Mouse (Mus musculus): ENCODE data around the gene Olfr1368.
A peak's percentile ranks its signal among the peaks of the same experiment; 100 is the strongest.

The Olfr1368 gene

DNA sequence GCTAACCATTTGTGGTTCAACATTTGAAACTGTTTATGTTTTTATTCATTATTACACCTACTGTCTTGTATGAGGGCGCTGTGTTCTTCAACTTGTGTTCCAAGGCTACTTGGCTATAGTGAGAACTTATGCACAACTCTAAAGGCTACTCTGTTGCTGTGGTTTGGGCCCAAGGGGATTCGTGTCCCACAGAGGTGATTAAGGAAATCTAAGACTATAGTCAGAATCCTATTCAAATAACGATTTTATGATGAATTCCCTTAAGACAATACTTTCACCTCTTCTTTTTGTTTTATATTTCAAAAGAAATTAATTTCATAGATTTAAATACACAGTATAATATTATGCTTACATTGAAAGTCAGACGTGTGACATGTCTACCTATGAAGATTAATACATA, at the start of gene Olfr1368:
TSS of gene Olfr1368 (minus strand) at position 101 of the 400 bp plus-strand sequence.
- no peak for DNase-seq

GRCm38 (mm10) chr13:21185521-21185920, 39.9 kb upstream of the Olfr1368 start:
- no peak for DNase-seq

- DNase-seq: no peak
Observed at GRCm38 (mm10) chr13:21183661-21184060, 38.0 kb upstream of the Olfr1368 start.

- DNase-seq: no peak
Observed at GRCm38 (mm10) chr13:21183066-21183465, 37.4 kb upstream of the Olfr1368 start.

- no peak for DNase-seq
Observed at GRCm38 (mm10) chr13:21181996-21182395, 36.3 kb upstream of the Olfr1368 start.

GRCm38 (mm10) chr13:21180551-21181530, 35.2 kb upstream of the Olfr1368 start:
- DNase-seq: peak; percentile 49

DNA sequence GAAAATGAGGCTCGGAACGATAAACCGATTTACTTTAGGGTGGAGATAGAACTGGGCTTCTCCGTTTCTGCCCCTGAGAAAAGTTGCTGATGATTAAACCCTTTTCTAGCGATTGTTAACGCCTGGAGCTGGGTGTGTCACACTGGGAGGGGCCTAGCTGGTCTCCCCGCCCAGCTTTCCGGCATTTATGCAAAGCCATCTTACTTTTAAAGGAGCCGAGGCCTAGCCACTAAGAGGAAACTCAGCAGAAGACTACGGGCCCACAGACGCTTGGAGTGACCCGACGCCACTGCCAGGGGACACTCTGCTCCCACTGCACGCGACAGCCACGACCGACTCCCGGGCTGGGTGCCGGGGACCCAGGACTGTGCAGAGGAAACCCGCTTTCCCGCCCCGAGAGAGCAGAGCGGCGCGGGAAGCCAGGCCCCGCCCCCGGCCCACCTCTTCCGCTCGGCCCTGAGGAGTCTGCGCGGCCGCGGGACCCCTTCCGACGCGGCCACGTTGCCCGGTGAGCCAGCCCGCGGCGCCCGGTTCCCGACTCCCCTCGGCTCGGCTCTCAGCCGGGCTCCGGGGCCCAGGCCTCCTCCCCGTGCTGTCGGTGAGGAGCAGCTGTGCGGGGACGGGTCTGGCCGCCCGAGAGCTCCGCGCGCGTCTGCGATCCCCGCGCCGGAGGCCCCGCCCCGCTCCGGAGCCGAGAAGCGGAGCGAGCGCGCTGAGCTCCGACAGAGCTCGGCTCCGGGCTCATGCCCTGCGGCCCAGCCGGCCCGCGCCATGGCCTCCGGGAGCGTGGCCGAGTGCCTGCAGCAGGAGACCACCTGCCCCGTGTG, 34.3 kb upstream of the Olfr1368 start:
- DNase-seq: peak; percentile 68

- no peak for DNase-seq
Observed at GRCm38 (mm10) chr13:21179367-21179723, 33.7 kb upstream of the Olfr1368 start, which contains the start of gene Trim27. Gene Trim27, plus strand, starts transcription at chr13:21179445.

- DNase-seq: no peak
Observed at GRCm38 (mm10) chr13:21178364-21178763, 32.7 kb upstream of the Olfr1368 start.

GRCm38 (mm10) chr13:21177657-21178056, 32.0 kb upstream of the Olfr1368 start:
- DNase-seq: no peak

DNA sequence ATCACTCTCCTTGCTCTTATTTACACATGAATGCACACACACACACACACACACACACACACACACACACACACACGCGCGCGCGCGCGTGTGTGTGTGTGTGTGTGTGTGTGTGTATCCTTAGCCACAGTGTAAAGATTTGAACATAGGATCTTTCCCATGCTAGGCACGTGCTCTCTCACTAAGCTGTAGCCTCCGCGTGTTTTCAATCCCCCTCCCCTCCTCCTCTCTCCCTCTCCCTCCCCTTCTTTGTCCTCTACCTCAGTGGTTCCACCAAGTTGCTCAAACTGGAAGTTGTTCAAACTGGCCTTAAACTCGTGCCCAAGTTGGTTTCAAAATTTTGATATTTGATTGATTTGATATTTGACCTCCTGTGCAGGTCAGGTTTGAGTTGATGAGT, 31.1 kb upstream of the Olfr1368 start:
- no peak for DNase-seq

DNA sequence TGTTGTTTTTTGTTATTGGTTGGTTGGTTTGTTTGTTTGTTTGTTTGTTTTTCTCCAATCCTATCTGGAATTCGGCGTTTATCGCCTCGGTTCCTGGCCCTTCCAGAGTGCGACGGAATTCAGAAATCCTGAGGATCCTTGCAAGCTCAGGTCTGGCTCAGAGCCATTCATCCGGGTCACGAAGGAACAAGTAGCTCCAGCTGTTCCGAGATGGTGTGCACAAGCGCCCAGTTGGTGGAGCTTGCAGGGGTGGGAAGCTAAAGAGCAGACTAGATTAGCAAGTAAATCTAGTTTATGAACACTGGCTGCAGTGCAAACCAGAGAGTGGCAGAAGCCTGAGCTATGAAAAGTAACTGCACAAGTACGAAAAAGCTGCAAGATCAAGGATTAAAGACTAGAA, 27.4 kb upstream of the Olfr1368 start:
- peak; percentile 86 for DNase-seq

DNA sequence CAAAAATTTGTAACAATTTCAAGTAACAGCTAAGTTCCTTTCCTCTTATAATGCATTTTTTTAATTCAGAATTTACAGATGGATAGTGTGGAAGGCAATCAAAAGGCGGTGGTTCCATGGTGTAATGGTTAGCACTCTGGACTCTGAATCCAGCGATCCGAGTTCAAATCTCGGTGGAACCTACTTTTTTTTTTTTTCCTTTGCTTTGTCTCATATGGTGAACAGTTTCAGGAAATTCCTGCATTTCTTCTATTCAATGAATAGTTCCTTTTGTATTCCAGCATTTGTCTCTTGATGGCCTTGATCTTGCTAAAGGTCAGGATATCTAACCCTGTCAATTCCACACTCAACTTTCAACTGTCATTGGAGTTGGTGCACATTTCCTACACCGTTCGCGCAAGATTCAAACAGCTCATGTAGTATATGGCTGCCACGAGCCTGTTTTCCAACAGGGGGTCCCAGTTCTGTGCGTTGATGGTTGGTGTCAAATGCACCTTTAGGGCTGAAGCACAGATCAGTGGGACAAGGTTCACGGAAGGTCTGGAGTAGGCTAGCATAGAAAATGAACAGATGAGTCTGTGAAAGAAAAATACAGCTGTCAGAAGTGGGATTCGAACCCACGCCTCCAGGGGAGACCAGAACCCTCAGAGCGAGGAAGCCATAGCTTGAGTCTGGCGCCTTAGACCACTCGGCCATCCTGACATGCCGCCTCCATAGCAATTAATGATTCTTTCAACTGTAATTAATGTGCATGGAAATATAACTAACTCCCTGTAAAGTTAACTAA, 26.8 kb upstream of the Olfr1368 start:
- DNase-seq: peak; percentile 56

GRCm38 (mm10) chr13:21171600-21172150, 26.0 kb upstream of the Olfr1368 start:
- DNase-seq: no peak

DNA sequence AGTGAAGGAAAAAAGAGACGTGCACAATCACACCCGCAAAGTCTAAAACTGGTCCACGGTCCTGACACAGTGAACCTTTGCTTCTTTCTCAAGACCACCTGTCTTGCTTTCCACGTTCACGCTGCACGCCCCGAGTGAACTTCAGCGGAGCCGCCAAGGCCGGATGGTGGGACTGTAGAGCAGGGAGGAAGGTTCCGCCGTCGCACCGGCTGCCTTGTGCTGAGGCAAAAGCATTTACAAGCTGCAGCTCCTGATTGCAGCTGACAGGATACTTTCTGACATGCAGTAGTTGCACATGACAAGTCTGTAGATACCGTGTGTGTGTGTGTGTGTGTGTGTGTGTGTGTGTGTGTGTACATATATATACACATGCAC, 25.5 kb upstream of the Olfr1368 start:
- DNase-seq: no peak

GRCm38 (mm10) chr13:21170431-21171155, 24.9 kb upstream of the Olfr1368 start:
- DNase-seq: no peak

DNA sequence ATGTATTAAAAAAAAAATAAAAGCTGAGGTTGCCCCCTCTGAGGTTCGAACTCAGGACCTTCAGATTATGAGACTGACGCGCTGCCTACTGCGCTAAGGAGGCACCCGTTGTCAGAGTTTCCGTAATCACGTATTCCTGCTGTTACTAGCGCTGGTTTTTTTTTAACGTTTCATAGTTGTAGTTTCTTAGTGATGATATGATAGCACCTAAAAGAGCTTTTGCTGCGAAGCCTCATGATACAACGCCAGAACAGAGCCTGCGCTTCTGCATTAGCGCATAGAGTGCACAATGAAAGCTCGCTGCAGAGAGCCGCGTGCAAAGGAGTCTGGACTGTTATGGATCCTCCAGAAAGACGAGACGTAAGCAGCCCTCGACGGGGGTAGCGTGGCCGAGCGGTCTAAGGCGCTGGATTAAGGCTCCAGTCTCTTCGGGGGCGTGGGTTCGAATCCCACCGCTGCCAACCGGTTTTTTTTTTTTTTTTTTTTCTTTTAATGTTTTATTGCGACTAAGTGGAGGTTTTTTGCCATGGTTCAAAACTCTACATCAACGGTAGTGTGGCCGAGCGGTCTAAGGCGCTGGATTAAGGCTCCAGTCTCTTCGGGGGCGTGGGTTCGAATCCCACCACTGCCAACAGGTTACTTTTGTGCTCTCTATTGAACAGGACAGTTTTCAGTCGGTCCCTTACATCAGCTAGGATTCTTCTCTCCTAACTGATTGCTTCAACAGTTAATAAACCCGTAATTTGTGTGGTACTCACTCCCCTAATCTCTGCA, 24.2 kb upstream of the Olfr1368 start:
- peak; percentile 79 for DNase-seq

DNA sequence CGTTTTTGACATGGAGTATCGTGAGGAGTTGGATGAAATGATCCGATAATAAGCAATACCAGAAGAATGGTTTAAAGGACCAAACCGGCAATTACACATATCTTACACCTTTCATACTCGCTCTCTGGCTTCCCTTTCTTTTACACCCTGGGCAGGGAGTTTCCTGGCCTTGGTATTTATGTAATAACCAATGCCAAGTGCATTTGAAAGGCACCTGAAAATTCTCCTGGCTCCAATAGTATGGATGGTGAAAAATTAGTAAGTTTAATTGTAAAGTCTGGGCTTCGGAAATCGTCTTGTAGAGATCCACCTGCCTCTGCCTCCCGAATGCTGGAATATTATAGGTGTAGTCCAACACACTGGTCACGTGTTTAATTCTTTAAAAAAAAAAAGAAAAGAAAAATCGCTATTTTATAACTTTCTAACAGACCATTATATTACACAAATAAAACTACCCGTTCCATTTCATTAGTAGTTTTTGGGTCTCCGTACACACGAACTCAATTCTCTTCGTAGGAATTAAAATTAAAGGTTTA, 23.5 kb upstream of the Olfr1368 start:
- DNase-seq: no peak

- DNase-seq: no peak
Observed at GRCm38 (mm10) chr13:21168371-21169011, 22.8 kb upstream of the Olfr1368 start.

DNA sequence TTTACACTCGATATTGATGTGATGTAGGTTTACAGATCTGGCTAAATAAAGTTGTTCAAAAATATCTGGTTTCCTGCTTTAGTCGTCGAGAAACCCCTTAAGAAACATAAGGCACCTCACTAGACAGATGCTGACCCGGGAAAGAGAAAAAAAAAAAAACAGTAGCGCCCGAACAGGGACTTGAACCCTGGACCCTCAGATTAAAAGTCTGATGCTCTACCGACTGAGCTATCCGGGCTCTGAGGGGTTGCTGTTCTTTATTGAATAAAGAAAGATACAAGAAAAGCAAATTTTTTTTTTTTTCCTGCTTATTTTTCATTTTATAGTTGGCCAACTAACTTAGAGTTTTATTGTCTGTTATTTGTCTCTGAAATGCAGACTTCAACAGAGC, 22.2 kb upstream of the Olfr1368 start:
- DNase-seq: no peak
